Mouse (Mus musculus) liver, postnatal 0 days (tissue): ENCODE results near the gene Adra1d.

Experiments
- CTCF ChIP-seq: sonication (generic); IDR thresholded peaks from 2 replicates; pipeline ENCODE4 v1.5.1; 2016; ENCODE audit warnings: antibody characterized with exemption, low read depth
- EP300 ChIP-seq: IDR thresholded peaks from 2 replicates; pipeline ENCODE4 v1.6.1; 2016; ENCODE audit warnings: antibody characterized with exemption, low read depth, mild to moderate bottlenecking

DNA sequence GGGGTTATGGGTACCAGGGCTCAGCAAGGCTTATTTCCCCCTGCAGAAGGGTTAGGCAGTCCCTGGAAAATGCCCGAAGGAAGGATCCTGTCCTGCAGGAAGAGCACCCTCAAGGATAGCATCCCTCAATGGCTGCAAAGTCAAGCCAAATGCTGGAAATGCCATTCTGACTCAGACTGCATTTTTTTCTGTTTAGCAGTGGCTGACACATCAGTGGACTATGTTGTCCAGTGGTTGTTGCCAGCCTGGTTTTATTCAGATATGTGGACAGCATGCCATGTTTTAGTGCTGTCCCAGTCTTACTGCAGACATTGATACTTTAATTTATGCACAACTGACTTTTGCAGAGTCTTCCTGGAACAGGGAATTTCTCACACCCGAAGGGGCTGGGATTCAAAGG is 13.8 kb downstream of the Adra1d start:
- TF ChIP-seq CTCF (no peak), EP300 (no peak)
